Mouse (Mus musculus): ENCODE data around the gene Podxl2. TPM values are rescaled to one million over a fixed set of nuclear protein-coding genes. Genes with fewer than 3 reads are reported as not detected.

The Podxl2 gene
- polyA plus RNA-seq, 3 experiments from 2014 or later = not detected

DNA sequence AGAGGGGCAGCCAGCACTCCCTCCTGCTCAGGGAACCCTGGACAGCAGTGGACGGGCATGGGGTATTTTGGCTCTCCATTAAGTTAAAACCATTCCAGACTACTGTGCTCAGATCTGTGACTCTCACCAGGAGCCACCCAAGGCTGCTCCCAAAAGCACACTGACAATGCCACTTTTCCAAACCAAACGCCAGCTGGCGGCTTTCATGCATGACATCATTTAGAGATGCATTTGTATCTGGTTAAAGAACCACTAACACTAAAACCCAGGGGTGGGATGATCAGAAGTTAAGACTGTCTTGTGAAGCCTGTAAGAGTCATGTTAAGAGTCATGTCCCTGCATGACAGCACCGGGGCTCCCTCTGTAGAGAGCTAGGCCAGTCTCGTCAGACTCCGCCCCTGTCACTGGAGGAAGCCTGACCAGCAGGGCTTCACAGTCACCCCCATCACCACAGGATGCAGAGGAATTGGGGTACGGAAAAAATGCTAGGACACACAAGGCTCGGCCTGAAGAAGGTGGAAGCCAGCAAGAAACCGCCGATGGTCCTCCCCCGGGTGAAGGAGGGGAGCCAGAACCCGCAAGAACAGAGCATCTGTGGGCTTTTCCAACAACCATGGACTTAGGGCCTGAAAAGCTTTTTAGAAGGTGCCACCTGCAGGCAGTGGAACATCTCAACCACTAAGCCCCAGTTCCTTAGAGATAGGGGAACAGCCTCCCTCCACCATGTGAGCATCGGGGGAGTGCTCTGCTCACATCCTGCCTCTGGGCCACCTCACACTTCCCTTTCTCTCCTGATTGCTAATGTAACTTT lies 47.2 kb downstream of the Podxl2 start:
- no peak for ATAC-seq

DNA sequence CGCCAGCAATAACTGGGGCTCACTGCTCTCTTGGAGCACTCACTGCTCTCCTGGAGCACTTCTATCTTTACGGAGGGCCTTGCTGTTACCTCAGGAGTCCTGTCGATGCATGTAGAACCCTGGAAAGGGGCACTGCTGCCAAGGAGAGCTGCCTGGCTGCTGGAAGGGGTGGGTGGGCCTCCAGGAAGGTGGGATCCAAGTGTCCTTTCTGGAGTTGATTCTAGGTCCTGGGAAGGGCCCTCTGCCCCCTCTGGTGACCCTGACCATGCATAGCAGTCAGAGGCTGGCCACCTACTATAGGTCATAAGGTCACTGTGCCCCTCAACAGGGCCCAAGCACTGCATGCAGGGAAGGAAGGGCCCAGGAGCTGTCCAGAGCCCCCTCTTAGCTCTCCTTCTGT lies 47.9 kb downstream of the Podxl2 start:
- no peak for ATAC-seq

DNA sequence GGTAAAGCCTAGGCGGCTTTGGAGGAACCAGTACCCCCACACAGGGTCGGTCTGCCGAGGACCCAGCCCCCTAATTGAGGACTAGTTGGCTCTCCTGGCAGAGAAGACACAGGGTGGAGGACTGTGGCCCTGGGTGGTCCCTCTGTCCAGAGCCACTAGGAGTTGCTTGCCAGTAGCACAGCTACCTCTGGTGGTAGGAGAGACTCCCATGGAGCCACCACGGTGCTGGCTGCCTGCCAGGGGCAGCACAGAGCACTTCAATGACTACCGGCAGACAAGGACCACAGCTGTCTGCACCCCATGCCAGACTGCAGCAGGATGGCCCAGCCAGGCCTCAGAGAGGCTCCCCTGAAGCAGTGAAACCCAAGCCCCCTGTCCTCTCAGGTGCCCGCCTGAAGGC lies 48.3 kb downstream of the Podxl2 start:
- no peak for ATAC-seq

DNA sequence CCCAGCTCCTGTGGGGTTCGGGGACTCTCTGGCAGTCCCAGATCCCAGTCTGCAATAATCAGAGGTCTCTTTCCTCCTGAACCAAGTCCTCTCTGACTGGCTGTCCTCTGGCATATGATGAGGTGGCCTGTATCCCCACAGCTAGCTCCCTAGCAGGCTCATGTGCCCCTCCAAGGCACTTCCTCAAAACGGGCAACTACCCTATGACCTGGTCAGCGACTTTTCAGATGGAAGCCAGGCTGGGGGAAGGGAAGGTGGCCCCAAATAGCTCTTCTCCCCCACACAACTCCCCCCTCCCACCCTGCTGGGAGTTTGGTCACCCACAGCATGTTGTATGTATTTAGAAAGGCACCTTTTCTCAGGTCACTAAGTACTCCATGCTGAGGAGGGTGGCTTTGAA lies 48.8 kb downstream of the Podxl2 start:
- no peak for ATAC-seq

DNA sequence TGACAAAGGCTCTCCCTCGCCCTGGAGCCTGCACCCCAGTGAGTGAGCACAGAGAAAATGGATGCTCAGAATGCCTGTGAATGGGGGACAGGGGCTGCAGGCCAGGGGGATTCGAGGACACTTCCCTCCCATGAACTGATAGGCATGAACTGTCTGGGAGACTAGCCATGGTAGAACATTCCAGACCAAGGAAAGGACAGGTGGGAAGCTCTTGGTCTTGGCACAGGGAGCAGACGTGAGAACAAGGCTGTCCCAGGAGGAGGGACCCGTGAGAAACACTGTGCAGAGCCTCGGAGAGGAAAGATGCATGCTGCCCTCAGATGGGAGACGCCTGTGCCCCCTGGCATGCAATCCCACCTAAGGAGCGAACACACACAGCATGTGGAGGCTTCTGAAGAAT lies 50.7 kb downstream of the Podxl2 start:
- ATAC-seq = no peak

DNA sequence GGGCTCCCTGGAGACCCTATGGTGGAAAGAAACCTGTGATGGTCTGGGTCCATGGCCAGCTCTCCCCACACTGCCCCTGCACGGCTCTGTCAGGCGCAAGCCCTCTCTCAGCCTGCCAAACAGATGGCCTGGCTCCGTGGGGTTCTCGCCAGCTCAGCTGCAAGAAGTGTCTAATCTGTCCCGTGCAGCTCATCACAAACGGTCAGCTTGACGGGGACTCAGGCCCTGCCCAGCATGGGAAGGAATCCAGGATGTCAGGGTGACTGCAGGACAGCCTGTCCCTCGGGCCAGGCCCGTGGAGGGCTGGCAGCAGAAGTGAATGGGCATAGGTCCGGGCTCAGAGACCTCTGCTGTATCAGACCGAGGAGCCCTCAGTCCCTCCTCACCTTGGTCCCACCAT lies 52.9 kb downstream of the Podxl2 start:
- no peak for ATAC-seq

DNA sequence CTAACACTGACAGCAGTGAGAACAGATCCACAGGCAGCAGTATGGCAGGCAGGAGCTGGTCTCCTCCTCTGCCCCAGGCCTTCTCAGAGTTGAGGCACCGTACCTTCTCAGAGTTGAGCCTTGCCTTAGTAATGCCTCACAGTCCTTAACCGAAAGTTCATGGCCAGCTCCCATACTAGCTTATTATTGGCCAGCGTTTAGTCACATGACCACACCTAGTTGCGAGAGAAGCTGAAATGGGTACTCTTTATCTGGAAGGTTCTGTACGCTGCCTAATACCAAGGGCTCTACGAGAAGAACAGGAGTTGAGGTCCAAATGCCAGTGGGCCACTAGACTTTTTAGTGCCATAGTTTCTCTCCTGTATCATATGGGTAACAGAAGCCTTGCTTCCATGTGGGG lies 53.5 kb downstream of the Podxl2 start:
- ATAC-seq = no peak

DNA sequence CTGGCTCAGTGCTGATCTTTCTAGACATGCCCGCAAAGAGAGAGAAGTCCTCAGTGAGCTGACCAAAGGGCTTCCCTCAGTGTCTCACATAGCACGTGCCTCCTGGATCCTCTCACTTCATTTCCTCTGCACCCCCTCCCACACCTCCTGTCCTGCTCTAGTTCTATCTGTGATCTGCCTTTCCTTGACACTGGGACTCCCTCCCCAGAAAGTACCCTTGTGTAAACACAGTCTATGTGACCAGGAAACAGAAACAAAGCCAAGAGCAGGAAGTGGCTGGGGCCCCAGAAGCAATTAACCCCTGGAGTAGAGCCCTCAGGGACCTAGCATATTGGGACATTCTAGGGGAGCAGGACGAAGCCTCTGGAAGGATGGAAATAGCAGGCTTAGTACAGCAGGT lies 54.0 kb downstream of the Podxl2 start:
- ATAC-seq = no peak

- ATAC-seq = no peak
Measured at GRCm38 (mm10) chr6:88816913-88817312, 57.9 kb downstream of the Podxl2 start.

DNA sequence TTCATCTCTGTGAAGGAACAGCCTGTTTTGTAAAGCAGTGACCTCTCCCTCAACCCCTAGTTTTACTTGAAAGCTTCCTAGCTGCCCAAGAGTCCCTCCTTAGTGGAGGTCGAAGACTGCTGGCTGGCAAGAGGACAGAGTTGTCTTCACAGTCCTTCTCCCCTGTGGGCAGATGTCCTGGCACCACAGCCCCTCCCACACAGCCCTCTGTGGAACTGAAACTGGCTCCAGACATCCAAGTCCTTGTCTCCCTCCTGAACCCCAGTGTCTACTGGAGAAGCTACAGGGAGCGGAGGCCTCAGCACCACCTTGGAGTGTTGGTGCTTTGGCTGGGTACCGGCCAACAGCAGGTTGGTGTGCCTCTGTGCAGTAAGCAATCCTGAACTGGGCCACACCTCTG lies 59.4 kb downstream of the Podxl2 start:
- no peak for ATAC-seq

DNA sequence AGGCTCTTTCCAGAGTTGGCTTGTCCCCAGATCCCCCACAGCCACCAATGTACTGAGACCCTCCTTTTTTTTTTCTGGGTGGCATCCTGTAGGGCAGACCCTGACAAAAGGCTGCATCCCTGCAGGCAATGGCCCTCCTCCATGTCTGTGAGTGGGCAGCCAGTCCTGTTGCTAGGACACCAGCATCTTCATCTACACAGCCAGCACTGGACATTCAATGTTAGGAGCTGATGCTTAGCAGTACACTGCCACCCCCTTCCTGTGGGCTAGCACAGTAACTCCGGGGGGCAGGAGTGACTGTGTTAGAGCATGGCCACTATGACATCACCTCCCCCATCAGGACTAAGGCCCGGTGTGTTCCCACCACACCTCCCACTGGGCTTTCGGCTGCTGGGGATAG lies 59.8 kb downstream of the Podxl2 start:
- no peak for ATAC-seq

DNA sequence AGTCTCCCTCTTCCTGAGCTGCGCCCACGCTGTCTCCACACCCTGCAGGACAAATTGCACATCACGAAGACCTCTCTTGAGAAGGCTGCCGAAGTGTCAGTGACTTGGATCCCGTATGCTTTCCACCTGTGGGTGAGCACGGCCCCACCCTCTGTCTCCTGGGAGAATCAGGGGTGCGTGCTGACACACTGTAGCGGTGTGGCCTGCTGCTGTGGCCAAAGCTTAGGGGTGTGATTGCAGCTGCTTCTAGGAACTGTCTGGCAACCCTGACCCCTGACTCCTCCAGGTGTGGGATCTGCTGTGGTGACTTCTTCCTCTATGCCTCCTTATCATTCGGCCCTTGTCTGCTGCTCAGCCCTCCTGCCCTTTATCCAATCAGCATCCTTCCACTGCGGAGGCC lies 61.0 kb downstream of the Podxl2 start:
- no peak for ATAC-seq

- ATAC-seq = peak; percentile 54
Measured at GRCm38 (mm10) chr6:88812886-88813285, 62.0 kb downstream of the Podxl2 start.

DNA sequence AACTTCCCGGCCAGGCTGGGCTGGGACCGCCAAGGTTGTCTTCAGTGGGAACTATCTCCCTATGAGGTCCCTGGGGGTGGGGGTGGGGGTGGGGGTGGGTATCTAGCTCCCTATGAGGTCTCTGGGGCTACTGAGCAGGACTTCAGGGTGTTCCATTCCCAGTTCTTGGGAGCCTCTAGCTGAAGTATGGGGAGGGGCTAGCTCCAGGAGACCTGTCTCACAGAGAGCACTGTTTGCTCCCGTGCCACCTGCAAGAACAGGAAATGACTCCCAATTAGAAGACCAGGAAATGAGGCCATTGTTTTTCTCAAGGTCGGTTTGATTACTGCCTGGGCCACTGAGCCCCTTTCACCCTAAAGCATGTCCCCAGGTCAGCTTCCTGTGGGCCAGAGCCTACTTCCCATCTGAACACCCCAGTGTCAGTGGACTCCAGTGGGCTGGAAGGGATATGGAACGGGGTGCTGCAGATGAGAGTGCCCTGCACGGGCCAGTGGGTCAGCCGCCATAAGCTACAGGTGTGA lies 62.9 kb downstream of the Podxl2 start:
- ATAC-seq = no peak

DNA sequence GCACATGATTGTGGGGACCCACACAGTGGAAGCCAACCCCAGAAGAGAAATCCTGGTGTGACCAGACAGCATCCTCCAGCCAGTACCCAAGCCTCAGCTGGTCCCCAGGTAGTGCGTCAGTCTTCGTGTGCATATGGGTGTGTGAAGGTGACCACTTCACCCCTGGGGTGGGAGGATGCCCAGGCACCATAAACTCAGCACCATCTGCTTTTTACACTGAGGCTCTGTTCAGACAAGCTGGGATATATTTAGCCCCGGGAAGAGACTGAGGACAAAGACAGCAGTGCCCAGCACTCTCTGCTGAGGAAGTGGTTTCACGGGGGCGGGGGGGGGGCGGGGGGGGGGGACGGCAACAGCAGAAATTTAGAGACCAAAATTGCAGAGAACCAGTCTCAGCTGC lies 63.4 kb downstream of the Podxl2 start:
- no peak for ATAC-seq

DNA sequence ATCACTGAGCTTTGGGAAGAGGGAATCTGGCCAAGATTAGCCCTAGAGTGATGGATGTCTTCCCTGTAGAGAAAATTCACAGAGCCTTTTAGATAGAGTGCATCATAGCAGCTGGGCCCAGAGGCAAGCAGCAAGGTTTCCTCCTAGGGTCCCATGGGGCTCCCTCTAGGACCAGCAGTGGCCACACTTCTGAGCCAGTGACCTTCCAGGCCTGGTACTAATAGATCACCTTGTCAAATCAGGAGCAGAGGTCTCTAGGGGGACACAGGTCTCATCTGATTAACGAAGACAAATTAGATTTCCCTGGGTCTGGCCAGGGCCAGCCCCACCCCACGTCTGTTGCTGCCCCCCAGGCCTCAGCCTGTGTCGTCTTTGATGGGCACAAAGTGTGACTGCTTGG lies 64.6 kb downstream of the Podxl2 start:
- ATAC-seq = no peak

GRCm38 (mm10) chr6:88809091-88810037 lies 65.5 kb downstream of the Podxl2 start:
- ATAC-seq = no peak

DNA sequence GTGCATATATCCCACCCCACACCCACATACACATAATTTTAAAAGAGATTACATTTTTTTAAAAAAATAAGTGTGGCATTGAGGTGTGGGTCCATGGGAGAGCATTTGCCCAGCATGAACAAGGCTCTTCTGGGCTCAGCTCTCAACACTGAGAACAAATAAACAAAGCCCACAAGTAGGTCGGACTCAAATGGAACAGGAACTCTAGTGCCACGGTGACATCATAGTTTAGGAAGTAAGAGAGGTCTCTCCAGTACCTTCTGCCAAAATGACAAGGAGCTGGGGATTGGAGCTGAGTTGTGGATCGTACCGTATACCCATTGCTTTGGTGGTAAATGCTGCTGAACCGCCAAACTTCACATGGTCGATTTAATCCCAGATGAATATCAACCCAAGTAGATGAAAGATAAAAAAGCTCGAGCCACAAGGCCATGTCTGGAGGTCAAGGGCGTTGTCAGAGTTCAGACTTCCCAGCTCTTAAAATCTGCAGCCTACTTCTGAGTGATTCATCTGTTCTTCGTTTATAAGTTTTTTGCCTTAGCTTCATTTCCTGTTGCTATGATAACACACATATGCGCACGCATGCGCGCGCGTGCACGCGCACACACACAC lies 69.8 kb downstream of the Podxl2 start:
- no peak for ATAC-seq

DNA sequence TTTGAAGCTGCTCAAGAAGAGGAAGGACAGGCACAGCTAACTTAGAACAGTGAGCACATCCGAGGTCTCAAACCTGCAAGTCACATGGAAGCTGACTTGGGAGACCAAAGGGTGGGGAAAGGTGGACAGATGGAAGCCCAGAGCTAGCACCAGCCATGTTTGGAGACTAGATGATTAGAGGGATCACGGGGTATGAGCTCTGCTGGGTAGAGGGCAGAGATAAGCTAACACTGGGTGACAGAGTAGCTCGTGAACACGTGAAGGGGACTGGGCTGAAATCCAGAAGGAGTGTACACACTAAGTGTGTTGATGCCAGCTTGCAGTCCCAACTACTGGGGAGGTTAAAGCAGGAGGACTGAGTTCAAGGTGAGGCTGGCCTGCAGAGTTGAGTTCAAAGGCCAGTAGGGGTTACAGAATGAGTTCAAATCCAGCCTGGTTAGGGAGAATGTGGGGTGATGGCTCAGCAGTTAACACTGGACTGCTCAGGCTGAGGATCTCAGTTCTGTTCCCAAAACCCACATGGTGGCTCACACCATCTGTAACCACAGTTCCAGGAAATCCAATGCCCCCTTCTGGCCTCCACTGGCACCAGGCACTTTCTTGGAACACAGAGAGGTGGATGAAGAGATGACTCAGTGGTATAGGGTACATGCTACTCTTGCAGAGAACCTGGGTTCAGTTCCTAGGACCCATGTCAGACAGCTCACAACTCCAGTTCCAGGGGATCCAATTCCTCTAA lies 70.7 kb downstream of the Podxl2 start:
- no peak for ATAC-seq

- ATAC-seq = no peak
Measured at GRCm38 (mm10) chr6:88803051-88803450, 71.8 kb downstream of the Podxl2 start.

- no peak for ATAC-seq
Measured at GRCm38 (mm10) chr6:88800735-88801134, 74.1 kb downstream of the Podxl2 start.

DNA sequence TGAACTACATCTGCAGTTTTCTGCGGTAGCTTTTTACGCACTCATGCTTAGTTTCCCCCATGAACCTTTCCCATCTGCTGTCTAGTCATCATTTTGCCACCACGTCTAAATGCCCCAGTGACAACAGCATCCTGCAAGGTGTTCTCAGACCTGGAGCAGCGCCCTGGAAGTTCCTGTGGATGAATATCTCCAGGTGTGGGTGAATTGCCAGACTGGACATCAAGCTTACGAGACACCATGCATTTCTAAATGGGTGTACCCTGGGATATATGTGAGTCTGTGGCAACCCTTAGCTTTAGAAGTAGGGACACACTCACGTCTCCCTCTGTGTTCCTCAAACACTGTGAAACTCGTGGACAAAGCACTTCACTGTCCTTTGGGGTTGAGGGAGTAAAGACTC lies 74.7 kb downstream of the Podxl2 start:
- ATAC-seq = no peak

Measured in inflammation-experienced regulatory T-cells, adult 6 months (primary cell).